Mouse (Mus musculus) ES-E14 (cell line): ENCODE data around the gene Cdk10. TPM values are rescaled to one million over a fixed set of nuclear protein-coding genes. Genes with fewer than 3 reads are reported as not detected.

Experiments
- DNase-seq: peaks from one replicate; pipeline ENCODE4 v3.0.0-alpha.2; 2013; ENCODE audit warnings: low read depth, low spot score
- H3K27ac ChIP-seq: 2 replicates; pipeline ENCODE4 v1.5.1; 2012; ENCODE audit warnings: low read depth, mild to moderate bottlenecking, low read length, moderate library complexity, mixed read lengths; ENCODE audit not compliant: poor library complexity, insufficient read depth, severe bottlenecking
- H3K36me3 ChIP-seq: 2 replicates; pipeline ENCODE4 v1.6.1; 2012; ENCODE audit warnings: mild to moderate bottlenecking, low read length, moderate library complexity, mixed read lengths; ENCODE audit not compliant: control insufficient read depth, poor library complexity, insufficient read depth, severe bottlenecking
- H3K4me1 ChIP-seq, 2 experiments: fragments of 150-350 bp in 1 of 2; sonication (generic) in 1 of 2; 2 replicates each; pipeline ENCODE4 v1.6.1; 2012; ENCODE audit warnings: low read length in 2 of 2, mild to moderate bottlenecking in 1 of 2, mixed read lengths in 1 of 2; ENCODE audit not compliant: control insufficient read depth in 2 of 2, insufficient read depth in 2 of 2, poor library complexity in 1 of 2
- H3K4me3 ChIP-seq, 2 experiments: fragments of 150-350 bp in 1 of 2; sonication (generic) in 1 of 2; 2 replicates each; pipeline ENCODE4 v1.5.1; 2012; ENCODE audit warnings: low read length in 2 of 2, low read depth in 1 of 2, mild to moderate bottlenecking in 1 of 2, mixed read lengths in 1 of 2; ENCODE audit not compliant: insufficient read depth in 1 of 2, poor library complexity in 1 of 2, severe bottlenecking in 1 of 2
- H3K9ac ChIP-seq: 2 replicates; pipeline ENCODE4 v1.6.1; 2012; ENCODE audit warnings: low read depth, mild to moderate bottlenecking, low read length, mixed read lengths; ENCODE audit not compliant: poor library complexity, insufficient read depth, severe bottlenecking
- H3K9me3 ChIP-seq: fragments of 150-350 bp; sonication (generic); 2 replicates; pipeline ENCODE4 v1.6.1; 2012; ENCODE audit warnings: low read depth, mild to moderate bottlenecking, low read length; ENCODE audit not compliant: control insufficient read depth, insufficient read depth
- CHD2 ChIP-seq: IDR thresholded peaks from 2 replicates; pipeline ENCODE4 v1.6.1; 2014; ENCODE audit warnings: mild to moderate bottlenecking, low read depth, low read length, inconsistent platforms
- HCFC1 ChIP-seq: IDR thresholded peaks from 2 replicates; pipeline ENCODE4 v1.6.1; 2012; ENCODE audit warnings: low read length, inconsistent platforms, borderline replicate concordance; ENCODE audit not compliant: insufficient read depth
- MAFK ChIP-seq: IDR thresholded peaks from 2 replicates; pipeline ENCODE4 v1.6.1; 2014; ENCODE audit warnings: mild to moderate bottlenecking, low read depth, low read length, inconsistent platforms; ENCODE audit not compliant: insufficient read depth
- ZC3H11A ChIP-seq: IDR thresholded peaks from 2 replicates; pipeline ENCODE4 v1.6.1; 2012; ENCODE audit warnings: low read depth, mild to moderate bottlenecking, inconsistent platforms, low read length, borderline replicate concordance
- ZNF384 ChIP-seq: IDR thresholded peaks from 2 replicates; pipeline ENCODE4 v1.6.1; 2012; ENCODE audit warnings: low read depth, low read length, inconsistent platforms
- in situ Hi-C, 2 experiments: fragments of 600-800 bp; cut with MboI; formaldehyde crosslinking; loops; one replicate each; pipeline ENCODE4 v1.15.1; 2025; ENCODE audit warnings: low sequenced_read_pairs in 2 of 2, inconsistent platforms in 1 of 2; ENCODE audit not compliant: unreplicated experiment in 2 of 2
- total RNA-seq: library from RNA; depleted of rRNA; stranded (reverse); fragments of 300-350 nt; gene quantifications from 2 replicates; pipeline ENCODE4 v1.2.3, GENCODE M21; 2012

Gene Cdk10
- total RNA-seq, 1 experiment: 42.7 TPM

DNA sequence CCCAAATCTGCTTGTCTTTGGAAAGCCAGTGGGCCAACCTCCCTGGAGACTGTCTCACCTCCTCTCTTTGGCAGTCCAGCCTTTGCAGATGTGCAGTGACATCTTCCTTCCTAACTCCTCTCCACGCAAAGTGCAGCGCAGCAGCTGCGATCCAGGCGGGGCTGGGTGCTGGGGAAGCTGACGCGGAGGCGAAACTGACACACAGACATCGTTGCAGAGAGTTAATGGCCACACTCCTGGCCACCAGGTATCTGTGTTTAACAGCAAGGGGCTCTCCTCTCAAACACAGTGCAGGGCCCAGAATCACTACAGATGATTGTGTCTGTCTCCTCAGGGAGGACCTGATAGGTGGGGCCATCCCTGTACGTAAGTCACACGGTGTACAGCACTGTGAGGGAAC, 46.5 kb downstream of the Cdk10 start:
- no peak overlapping the region for H3K4me3 ChIP-seq
- no peak overlapping the region for H3K9ac ChIP-seq
- H3K27ac ChIP-seq: no peak overlapping the region
- DNase-seq: no peak
- no peak for TF ChIP-seq HCFC1
- no peak for TF ChIP-seq ZC3H11A
- no peak for TF ChIP-seq MAFK
- no peak for TF ChIP-seq CHD2
- TF ChIP-seq ZNF384: no peak
- no peaks in the 10 kb centered on the region for H3K9me3 ChIP-seq
- peaks cover 37% of the 10 kb centered on the region for H3K36me3 ChIP-seq
- peaks cover 0 to 4% of the 10 kb centered on the region in 2 experiments; a peak in 1 of 4 replicates for H3K4me1 ChIP-seq
- in situ Hi-C loops: no loop called here

DNA sequence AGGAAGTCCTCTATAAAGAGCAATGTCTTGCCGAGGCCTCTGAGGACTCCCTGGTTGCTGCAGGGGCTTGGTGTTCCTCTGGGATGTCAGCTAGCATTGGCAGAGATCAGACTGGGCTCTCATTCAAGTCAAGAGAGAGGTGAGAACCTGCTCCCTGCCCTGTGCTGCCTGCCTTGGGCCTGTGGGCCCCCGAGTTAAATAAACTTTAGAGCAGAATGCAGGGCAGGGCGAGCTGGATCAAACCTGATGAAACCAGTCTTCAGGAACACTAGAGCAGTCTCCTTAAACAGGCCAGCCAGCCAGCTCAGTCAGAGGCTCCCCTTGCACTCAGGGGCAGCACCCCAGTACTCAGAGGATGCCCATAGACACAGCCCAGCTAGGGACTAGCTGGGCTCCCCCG, 47.3 kb downstream of the Cdk10 start:
- Histone ChIP-seq H3K4me1 (peaks cover 0 to 4% of the 10 kb centered on the region in 2 experiments; a peak in 1 of 4 replicates), H3K9me3 (no peaks in the 10 kb centered on the region), H3K9ac (no peak overlapping the region), H3K4me3 (no peak overlapping the region), H3K27ac (no peak overlapping the region), H3K36me3 (peaks cover 33% of the 10 kb centered on the region)
- in situ Hi-C loops: no loop called here
- TF ChIP-seq MAFK (no peak), ZNF384 (no peak), CHD2 (no peak), HCFC1 (no peak)
- DNase-seq: no peak

DNA sequence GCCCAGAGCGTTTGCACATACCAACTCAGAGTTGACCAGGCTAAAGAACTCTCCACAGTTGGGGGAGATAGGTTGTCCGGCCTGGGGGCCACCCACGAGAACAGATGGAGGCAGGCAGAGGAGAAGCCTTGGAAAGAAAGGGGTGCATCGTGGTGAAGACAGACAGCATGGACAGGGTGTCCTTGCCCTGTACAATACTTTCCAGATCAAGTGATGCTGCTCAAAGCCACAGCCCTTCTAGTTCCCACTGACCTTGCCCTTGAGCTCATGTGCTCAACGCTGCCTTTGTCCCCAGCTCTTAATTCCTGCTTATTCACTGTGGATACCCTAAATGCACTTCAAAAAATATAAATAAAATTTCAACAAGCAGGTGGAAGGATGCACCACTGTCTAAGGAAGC, 49.8 kb downstream of the Cdk10 start:
- in situ Hi-C loops: no loop called here
- Histone ChIP-seq H3K4me3 (no peak overlapping the region), H3K9ac (no peak overlapping the region), H3K27ac (no peak overlapping the region), H3K4me1 (peaks cover 0 to 2% of the 10 kb centered on the region in 2 experiments; a peak in 1 of 4 replicates), H3K36me3 (peaks cover 22% of the 10 kb centered on the region), H3K9me3 (no peaks in the 10 kb centered on the region)
- no peak for DNase-seq
- TF ChIP-seq ZNF384: no peak
- no peak for TF ChIP-seq CHD2
- no peak for TF ChIP-seq HCFC1
- TF ChIP-seq ZC3H11A: no peak
- no peak for TF ChIP-seq MAFK

DNA sequence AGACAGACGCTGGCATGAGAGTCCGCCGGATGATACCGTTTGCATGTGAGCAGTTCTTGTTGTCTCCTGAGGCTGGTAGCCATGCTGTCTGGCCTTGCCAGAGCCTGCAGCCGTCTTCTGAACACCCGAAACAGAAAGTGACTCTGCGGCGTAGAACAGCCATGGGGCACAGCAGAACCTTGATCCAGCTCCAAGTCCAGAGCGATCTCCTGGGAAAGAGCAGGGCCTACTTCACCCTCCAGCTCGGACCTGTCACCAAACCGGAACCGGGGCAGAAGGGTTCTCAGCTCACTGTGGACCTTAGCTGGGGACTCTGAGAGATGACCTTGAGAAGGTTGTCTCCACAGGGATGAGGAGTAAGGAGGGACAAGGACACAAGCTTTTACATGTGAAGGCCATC, 50.5 kb downstream of the Cdk10 start:
- Histone ChIP-seq H3K27ac (no peak overlapping the region), H3K36me3 (peaks cover 21% of the 10 kb centered on the region; the same call in 1 of the 2 replicates), H3K4me1 (peaks cover 0 to 2% of the 10 kb centered on the region in 2 experiments; a peak in 1 of 4 replicates), H3K9ac (no peak overlapping the region), H3K9me3 (no peaks in the 10 kb centered on the region), H3K4me3 (no peak overlapping the region)
- DNase-seq: no peak
- TF ChIP-seq HCFC1 (no peak), ZNF384 (no peak), CHD2 (no peak)
- in situ Hi-C loops: no loop called here

DNA sequence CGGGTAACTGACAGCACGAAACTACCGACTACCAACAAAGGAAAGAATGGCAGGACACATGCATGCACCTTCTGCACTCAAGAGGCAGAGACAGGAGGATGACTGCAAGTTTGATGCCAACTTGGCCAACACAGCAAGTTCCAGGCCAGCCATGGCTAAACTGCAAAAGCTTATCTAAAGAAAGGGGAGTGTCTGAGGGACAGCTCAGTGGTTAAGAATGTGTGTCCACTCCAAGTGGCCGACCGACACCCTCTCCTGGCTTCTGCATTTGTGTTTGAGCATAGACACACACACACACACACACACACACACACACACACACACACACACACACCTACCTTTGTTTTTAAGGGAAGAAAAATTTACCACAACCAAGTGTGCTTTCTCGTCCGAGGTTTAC, 53.8 kb downstream of the Cdk10 start:
- H3K9me3 ChIP-seq: no peaks in the 10 kb centered on the region
- no peak overlapping the region for H3K9ac ChIP-seq
- in situ Hi-C loops: no loop called here
- DNase-seq: no peak
- H3K27ac ChIP-seq: no peak overlapping the region; the same call in 1 of the 2 replicates
- no peaks in the 10 kb centered on the region for H3K4me1 ChIP-seq
- no peak overlapping the region for H3K4me3 ChIP-seq
- TF ChIP-seq ZC3H11A (no peak), HCFC1 (no peak), MAFK (no peak), CHD2 (no peak), ZNF384 (no peak)
- peaks cover 38% of the 10 kb centered on the region; the same call in 1 of the 2 replicates for H3K36me3 ChIP-seq
